8 mouse cellular contexts compared by ENCODE assay signal in the genomic region with DNA sequence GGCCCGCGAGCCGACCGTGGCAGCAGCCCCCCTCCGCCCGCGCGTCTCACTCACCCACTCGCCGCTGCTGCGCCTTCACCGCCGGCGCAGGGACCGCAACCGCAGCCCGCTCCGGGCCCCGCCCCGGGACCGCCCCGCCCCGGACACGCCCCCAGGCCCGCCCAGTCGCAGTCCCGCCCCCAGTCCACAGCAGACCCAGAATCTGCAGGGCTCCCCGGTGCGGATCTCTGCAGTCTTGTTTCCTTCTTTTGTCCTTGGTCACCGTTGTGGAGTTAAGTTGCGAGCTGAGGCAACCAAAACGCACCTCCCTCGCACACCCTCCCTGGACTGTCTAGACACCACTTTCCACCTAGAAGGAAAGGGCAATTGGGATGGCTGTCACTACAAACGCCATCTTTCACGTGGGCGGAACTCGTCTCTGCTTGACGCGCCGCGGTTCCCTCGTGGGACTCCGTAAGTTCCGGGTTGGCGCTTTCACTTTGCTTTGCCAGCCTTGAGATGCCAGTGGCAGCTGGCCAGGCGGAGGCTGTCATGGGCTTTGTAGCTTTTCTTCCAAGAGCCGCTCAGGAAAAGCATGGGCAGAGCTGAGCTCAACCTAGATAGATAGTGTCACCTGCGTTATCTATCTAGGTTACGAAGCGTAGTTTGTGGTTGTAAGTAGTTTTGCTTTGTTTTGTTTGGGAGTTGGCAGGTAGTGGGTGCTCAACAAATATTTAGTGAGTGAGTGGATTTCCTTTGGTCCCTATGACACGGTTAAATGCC. TPM values are rescaled to one million over a fixed set of nuclear protein-coding genes. Genes with fewer than 3 reads are reported as not detected.
DNase-seq lines count a peak whose midpoint lies in the region; ATAC-seq lines count a peak whose summit lies in the region.

TSS of gene C9orf72 (minus strand) at position 442 of the 762 bp plus-strand sequence.

- peak; percentile 97 for DNase-seq in adipocyte (ENCODE audit: low spot score)
- DNase-seq in embryo, embryonic 10 days (ENCODE audit: low spot score): peak; percentile 97
- DNase-seq in gastrocnemius, postnatal 10 days: peak; percentile 94
- DNase-seq in induced T-regulatory cell, adult 2 months (ENCODE audit: low read depth): peak; percentile 98
- DNase-seq in left cerebral cortex, adult 9 months (ENCODE audit: low spot score in 2 of 2): peak; percentile 93 to 98
- peak; percentile 97 for DNase-seq in right cerebral cortex, postnatal 14 days
- peak; percentile 94 to 96 for DNase-seq in urinary bladder, postnatal 36 days (ENCODE audit: low spot score in 2 of 2)

- peak; percentile 83 for ATAC-seq in megakaryocyte progenitor cell, adult 5-6 weeks (replicated peaks; ENCODE audit: poor library complexity)

RNA-seq across cellular contexts. Expression of gene C9orf72, which starts in this region (rescaled TPM):
- total RNA-seq in gastrocnemius, postnatal 10 days (2021): 1 to 10 TPM; 9.1 to 9.2 TPM
- total RNA-seq in megakaryocyte progenitor cell, adult 5-6 weeks (2015): 2.7 and 6.2 TPM in 2 replicates
- 3.0 and 3.9 TPM in 2 replicates for total RNA-seq in megakaryocyte progenitor cell, adult 5-6 weeks (2017)

Comparison
In these comparisons a context has a peak if more than half of its experiments do, and no peak if none do; other contexts are left out.
1. Peak in every context shown above with its lines: DNase-seq and ATAC-seq.